10 mouse cellular contexts compared by ENCODE assay signal in genomic region chr9:114046028-114046427, GRCm38 (mm10). TPM values are rescaled to one million over a fixed set of nuclear protein-coding genes. Genes with fewer than 3 reads are reported as not detected.
A peak's percentile ranks its signal among the peaks of the same experiment; 100 is the strongest.
DNase-seq lines count a peak whose midpoint lies in the region; ATAC-seq and TF ChIP-seq lines count a peak whose summit lies in the region.
"Had no signal": no experiment of that assay in that cellular context is flagged by ENCODE, and none has a peak within 500 bp of the region (broad histone marks: within the 10 kb centered on the region; RNA-seq: fewer than 3 reads in every experiment).

Fbxl2 (minus strand) TSS chr9:114046191.

- no peaks in the 10 kb centered on the region for H3K4me1 ChIP-seq in cerebellum, adult 2 months (ENCODE audit: control insufficient read depth, insufficient read depth, low read length)
- H3K4me1 ChIP-seq in lung, embryonic 15.5 days: 0 out of 2 replicates have a peak, but pooled peaks cover 5% of the 10 kb centered on the region
- no peaks in the 10 kb centered on the region for H3K4me1 ChIP-seq in stomach, embryonic 15.5 days

- no peaks in the 10 kb centered on the region for H3K9me3 ChIP-seq in lung, embryonic 15.5 days
- H3K9me3 ChIP-seq in stomach, embryonic 15.5 days: no peaks in the 10 kb centered on the region

- no peak for DNase-seq in cerebellum, adult 2 months
- DNase-seq in cerebellum, postnatal 4 days (ENCODE audit: low spot score in 2 of 2): no peak
- DNase-seq in lung, postnatal 14 days: no peak
- no peak for DNase-seq in layer of hippocampus, postnatal 14 days (ENCODE audit: low spot score in 2 of 2)
- no peak for DNase-seq in T-cell, adult 2 months (ENCODE audit: low spot score)
- DNase-seq: heart, adult 18-20 months; spleen, adult 18-20 months had no signal

- no peaks in the 10 kb centered on the region for H3K36me3 ChIP-seq in lung, embryonic 15.5 days
- H3K36me3 ChIP-seq in stomach, embryonic 15.5 days: no peaks in the 10 kb centered on the region

- no peak for TF ChIP-seq CTCF in cerebellum, adult 2 months (IDR thresholded peaks at IDR 0.05; ENCODE audit: borderline replicate concordance, insufficient read depth, low read depth, low read length)

- no peak within 1 kb of the TSS for H3K9ac ChIP-seq in lung, embryonic 15.5 days
- H3K9ac ChIP-seq in stomach, embryonic 15.5 days: no peak within 1 kb of the TSS

- 76% methylated on average over 10 of the region's 10 CpGs for WGBS in cerebellum, adult 2 months
- 76% methylated on average over 10 of the region's 10 CpGs for WGBS in lung, embryonic 15.5 days
- 75% methylated on average over 10 of the region's 10 CpGs for WGBS in stomach, embryonic 15.5 days

- no peak within 1 kb of the TSS for H3K4me3 ChIP-seq in cerebellum, adult 2 months (replicated peaks; ENCODE audit: insufficient read depth, low read depth, low read length)
- no peak within 1 kb of the TSS for H3K4me3 ChIP-seq in lung, embryonic 15.5 days
- no peak within 1 kb of the TSS for H3K4me3 ChIP-seq in stomach, embryonic 15.5 days (replicated peaks)

- H3K4me2 ChIP-seq in lung, embryonic 15.5 days: no peak within 1 kb of the TSS
- no peak within 1 kb of the TSS for H3K4me2 ChIP-seq in stomach, embryonic 15.5 days

- TF ChIP-seq POLR2A in cerebellum, adult 2 months (IDR thresholded peaks at IDR 0.05; ENCODE audit: borderline replicate concordance, insufficient read depth, low read length): no peak

- no peaks in the 10 kb centered on the region for H3K27me3 ChIP-seq in cerebellum, adult 2 months (ENCODE audit: control insufficient read depth, insufficient read depth, low read length)
- no peaks in the 10 kb centered on the region for H3K27me3 ChIP-seq in lung, embryonic 15.5 days
- no peaks in the 10 kb centered on the region for H3K27me3 ChIP-seq in stomach, embryonic 15.5 days (replicated peaks)

- peak; percentile 50; the same call in 1 of the 2 replicates for ATAC-seq in lung, embryonic 15.5 days (ENCODE audit: borderline replicate concordance, extremely low read depth, low FRiP score, low TSS enrichment)
- 0 out of 2 replicates have a peak, but pooled peaks have one; percentile 15 for ATAC-seq in stomach, embryonic 15.5 days (ENCODE audit: insufficient read depth, low FRiP score, low read depth)
- no peak for ATAC-seq in CD4-positive, CD25-positive, alpha-beta regulatory T cell, adult 4 months

- no peak within 1 kb of the TSS for H3K27ac ChIP-seq in cerebellum, adult 2 months (ENCODE audit: insufficient read depth, low read length)
- H3K27ac ChIP-seq in lung, embryonic 15.5 days: no peak within 1 kb of the TSS
- H3K27ac ChIP-seq in stomach, embryonic 15.5 days: no peak within 1 kb of the TSS

RNA-seq across cellular contexts. Expression of gene Fbxl2, which starts in this region (rescaled TPM):
- polyA plus RNA-seq in cerebellum, adult 2 months (2012; rRNA removed): 25.2 and 28.4 TPM in 2 replicates
- polyA plus RNA-seq in lung, embryonic 15.5 days (2015; fragmentation: Nextera tagmentation; extraction: Ambion mirVana): 4.3 and 5.1 TPM in 2 replicates
- 10 to 100 TPM; 28.5 to 31.8 TPM for total RNA-seq in layer of hippocampus, postnatal 14 days (2021)
- 2.7 and 2.9 TPM in 2 replicates for polyA plus RNA-seq in stomach, embryonic 15.5 days (2015; fragmentation: Nextera tagmentation; extraction: Ambion mirVana)
- 1 to 10 TPM in 1 of 2 experiments, under 1 TPM in 1; 0.68 to 1.9 TPM for polyA plus RNA-seq in CD4-positive, CD25-positive, alpha-beta regulatory T cell, adult 4 months (2017; shearing (Covaris generic))
